16 mouse cellular contexts compared by ENCODE assay signal in the genomic region with DNA sequence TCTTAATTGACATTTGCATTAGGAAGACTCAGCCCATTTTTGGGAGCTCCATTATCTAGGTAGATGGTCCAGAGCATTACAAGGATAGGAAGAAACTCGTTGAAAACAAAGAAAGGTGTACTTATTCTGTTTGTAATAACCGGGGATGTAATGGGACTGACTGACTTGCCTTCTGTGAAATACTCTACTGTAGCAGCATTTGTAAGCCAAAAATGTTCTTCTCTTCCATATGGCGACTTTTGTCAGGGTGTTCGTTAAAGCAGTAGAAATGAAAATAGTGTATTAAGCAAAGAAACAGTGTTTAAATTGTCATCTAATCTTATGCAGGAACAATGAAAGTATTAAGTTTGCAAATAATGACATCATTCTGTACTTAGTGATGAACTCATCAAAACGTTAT.
"Had no signal": no experiment of that assay in that cellular context is flagged by ENCODE, and none has a peak within 500 bp of the region (broad histone marks: within the 10 kb centered on the region; RNA-seq: fewer than 3 reads in every experiment).

No protein-coding gene starts in this region.

- H3K36me3 ChIP-seq: lung, embryonic 15.5 days; midbrain, embryonic 13.5 days; midbrain, embryonic 15.5 days; neural tube, embryonic 12.5 days; stomach, embryonic 15.5 days had no signal

- H3K27ac ChIP-seq: lung, embryonic 15.5 days; macrophage; midbrain, embryonic 13.5 days; midbrain, embryonic 15.5 days; neural tube, embryonic 12.5 days; stomach, embryonic 15.5 days; stomach, postnatal 0 days had no signal

- DNase-seq: lung, adult 2 months; lung, postnatal 14 days; lung, postnatal 36 days; right cerebral cortex, postnatal 14 days; thymus, adult 18-20 months; thymus, postnatal 14 days; thymus, postnatal 36 days had no signal

- H3K27me3 ChIP-seq: lung, embryonic 15.5 days; megakaryocyte, embryonic 14.5 days; midbrain, embryonic 13.5 days; midbrain, embryonic 15.5 days; neural tube, embryonic 12.5 days; stomach, embryonic 15.5 days had no signal

- H3K9ac ChIP-seq: lung, embryonic 15.5 days; midbrain, embryonic 13.5 days; midbrain, embryonic 15.5 days; neural tube, embryonic 12.5 days; stomach, embryonic 15.5 days had no signal

- H3K4me1 ChIP-seq: lung, embryonic 15.5 days; megakaryocyte, embryonic 14.5 days; midbrain, embryonic 13.5 days; midbrain, embryonic 15.5 days; neural tube, embryonic 12.5 days; stomach, embryonic 15.5 days had no signal

- ATAC-seq: lung, postnatal 0 days; midbrain, embryonic 13.5 days; midbrain, embryonic 15.5 days had no signal

- H3K4me3 ChIP-seq: lung, embryonic 15.5 days; megakaryocyte, embryonic 14.5 days; midbrain, embryonic 13.5 days; midbrain, embryonic 15.5 days; neural tube, embryonic 12.5 days; stomach, embryonic 15.5 days had no signal
